Mouse (Mus musculus) myocyte (in vitro differentiated cells): ENCODE measurements around the gene Arid1b. TPM values are rescaled to one million over a fixed set of nuclear protein-coding genes. Genes with fewer than 3 reads are reported as not detected.

ENCODE experiments used
- H3K27me3 ChIP-seq: one replicate; pipeline ENCODE4 v1.6.1; 2011; ENCODE audit not compliant: control insufficient read depth, insufficient read depth, insufficient read length
- H3K36me3 ChIP-seq: one replicate; pipeline ENCODE4 v1.6.1; 2011; ENCODE audit not compliant: control insufficient read depth, insufficient read depth
- H3K4me2 ChIP-seq: one replicate; pipeline ENCODE4 v1.6.1; 2011; ENCODE audit warnings: low read depth, control low read depth
- H3K4me3 ChIP-seq: one replicate; pipeline ENCODE4 v1.5.1; 2011; ENCODE audit warnings: mild to moderate bottlenecking, control low read depth, moderate library complexity
- H3K79me2 ChIP-seq: one replicate; pipeline ENCODE4 v1.6.1; 2011; ENCODE audit not compliant: control insufficient read depth, insufficient read depth
- H3ac ChIP-seq: one replicate; pipeline ENCODE4 v1.6.1; 2011; ENCODE audit not compliant: control insufficient read depth, insufficient read length
- CEBPB ChIP-seq: IDR thresholded peaks from 2 replicates; pipeline ENCODE4 v1.6.1; 2011; ENCODE audit warnings: mild to moderate bottlenecking, moderate library complexity; ENCODE audit not compliant: poor library complexity, insufficient read depth, severe bottlenecking
- E2F4 ChIP-seq: IDR thresholded peaks from one replicate; pipeline ENCODE4 v1.6.1; 2011; ENCODE audit warnings: mild to moderate bottlenecking, control low read depth, moderate library complexity; ENCODE audit not compliant: insufficient read depth
- MAX ChIP-seq: IDR thresholded peaks from one replicate; pipeline ENCODE4 v1.6.1; 2011; ENCODE audit warnings: low read depth, mild to moderate bottlenecking, control low read depth
- MYOD1 ChIP-seq, 3 experiments: IDR thresholded peaks; one replicate each; pipeline ENCODE4 v1.6.1; 2011; ENCODE audit warnings: control low read depth in 2 of 3, low read depth in 2 of 3, mild to moderate bottlenecking in 2 of 3, moderate library complexity in 1 of 3; ENCODE audit not compliant: insufficient read length in 2 of 3, control insufficient read depth in 1 of 3
- MYOG ChIP-seq, 3 experiments: IDR thresholded peaks; one replicate each; pipeline ENCODE4 v1.6.1; 2011; ENCODE audit warnings: control low read depth in 2 of 3, low read depth in 2 of 3, mild to moderate bottlenecking in 2 of 3; ENCODE audit not compliant: insufficient read length in 2 of 3, control insufficient read depth in 1 of 3, insufficient read depth in 1 of 3
- POLR2A ChIP-seq: IDR thresholded peaks from one replicate; pipeline ENCODE4 v1.6.1; 2011; ENCODE audit warnings: low read depth, mild to moderate bottlenecking, control low read depth, moderate library complexity; ENCODE audit not compliant: insufficient read length
- POLR2AphosphoS2 ChIP-seq: IDR thresholded peaks from one replicate; pipeline ENCODE4 v1.6.1; 2011; ENCODE audit warnings: low read depth, control low read depth; ENCODE audit not compliant: insufficient read length
- REST ChIP-seq: IDR thresholded peaks from one replicate; pipeline ENCODE4 v1.6.1; 2011; ENCODE audit warnings: mild to moderate bottlenecking, control low read depth, moderate library complexity; ENCODE audit not compliant: insufficient read depth, insufficient read length
- SRF ChIP-seq: IDR thresholded peaks from one replicate; pipeline ENCODE4 v1.6.1; 2011; ENCODE audit warnings: low read depth; ENCODE audit not compliant: control insufficient read depth, insufficient read length
- TCF12 ChIP-seq: IDR thresholded peaks from one replicate; pipeline ENCODE4 v1.6.1; 2011; ENCODE audit warnings: mild to moderate bottlenecking, control low read depth; ENCODE audit not compliant: poor library complexity, insufficient read depth, severe bottlenecking
- TCF3 ChIP-seq: IDR thresholded peaks from one replicate; pipeline ENCODE4 v1.6.1; 2011; ENCODE audit warnings: low read depth, control low read depth; ENCODE audit not compliant: insufficient read length
- USF1 ChIP-seq: IDR thresholded peaks from one replicate; pipeline ENCODE4 v1.6.1; 2011; ENCODE audit warnings: low read depth, mild to moderate bottlenecking, control low read depth, moderate library complexity
- polyA plus RNA-seq: library from polyadenylated mRNA; unstranded; fragments of >200 nt; fragmentation: generic; extraction: Trizol; gene quantifications from one replicate; pipeline ENCODE4 v1.2.1, GENCODE M21; 2012; ENCODE audit warnings: missing spikeins

The Arid1b gene
- polyA plus RNA-seq, 1 experiment, result 10.9 TPM

- H3K79me2 ChIP-seq, result peaks cover 38% of the 10 kb centered on the region
- H3K27me3 ChIP-seq, result no peaks in the 10 kb centered on the region
- H3K36me3 ChIP-seq, result no peaks in the 10 kb centered on the region
- no peak for TF ChIP-seq POLR2AphosphoS2
- TF ChIP-seq MYOG (IDR thresholded peaks at IDR 0.05; ENCODE audit: control insufficient read depth in 1 of 3, insufficient read depth in 1 of 3, insufficient read length in 2 of 3, low read depth in 2 of 3), result peak in 1 of 3 experiments; percentile 60
- peak in 2 of 3 experiments; percentile 6 to 70 for TF ChIP-seq MYOD1 (IDR thresholded peaks at IDR 0.05; ENCODE audit: control insufficient read depth in 1 of 3, insufficient read length in 2 of 3, low read depth in 2 of 3)
- no peak for TF ChIP-seq MAX
- no peak for TF ChIP-seq TCF12
- TF ChIP-seq TCF3, result no peak
- no peak for TF ChIP-seq E2F4
- H3ac ChIP-seq, result no peak overlapping the region
- H3K4me2 ChIP-seq, result no peak overlapping the region
- no peak overlapping the region for H3K4me3 ChIP-seq
Measured at GRCm38 (mm10) chr17:5150660-5151063, 156.5 kb downstream of the Arid1b start.

GRCm38 (mm10) chr17:5151852-5152251, 157.7 kb downstream of the Arid1b start:
- H3K36me3 ChIP-seq, result no peaks in the 10 kb centered on the region
- TF ChIP-seq MYOG (IDR thresholded peaks at IDR 0.05; ENCODE audit: control insufficient read depth in 1 of 3, insufficient read depth in 1 of 3, insufficient read length in 2 of 3, low read depth in 2 of 3) (no peak), REST (no peak), E2F4 (no peak), SRF (no peak), USF1 (no peak), TCF12 (no peak), POLR2A (no peak), MYOD1 (IDR thresholded peaks at IDR 0.05; ENCODE audit: control insufficient read depth in 1 of 3, insufficient read length in 2 of 3, low read depth in 2 of 3) (no peak), POLR2AphosphoS2 (no peak), MAX (no peak)
- peaks cover 42% of the 10 kb centered on the region for H3K79me2 ChIP-seq
- no peak overlapping the region for H3K4me2 ChIP-seq
- no peaks in the 10 kb centered on the region for H3K27me3 ChIP-seq
- no peak overlapping the region for H3ac ChIP-seq
- H3K4me3 ChIP-seq, result no peak overlapping the region

- Histone ChIP-seq H3K79me2 (peaks cover 42% of the 10 kb centered on the region), H3ac (no peak overlapping the region), H3K4me3 (no peak overlapping the region), H3K36me3 (no peaks in the 10 kb centered on the region), H3K27me3 (no peaks in the 10 kb centered on the region), H3K4me2 (no peak overlapping the region)
- TF ChIP-seq TCF12, result no peak
- TF ChIP-seq POLR2A, result no peak
- no peak for TF ChIP-seq USF1
- no peak for TF ChIP-seq E2F4
- no peak for TF ChIP-seq TCF3
- no peak for TF ChIP-seq POLR2AphosphoS2
- TF ChIP-seq CEBPB, result no peak
- no peak for TF ChIP-seq SRF
- no peak for TF ChIP-seq MYOD1 (IDR thresholded peaks at IDR 0.05; ENCODE audit: control insufficient read depth in 1 of 3, insufficient read length in 2 of 3, low read depth in 2 of 3)
- no peak for TF ChIP-seq MYOG (IDR thresholded peaks at IDR 0.05; ENCODE audit: control insufficient read depth in 1 of 3, insufficient read depth in 1 of 3, insufficient read length in 2 of 3, low read depth in 2 of 3)
- no peak for TF ChIP-seq REST
- TF ChIP-seq MAX, result no peak
Measured at GRCm38 (mm10) chr17:5153461-5153860, 159.3 kb downstream of the Arid1b start.

GRCm38 (mm10) chr17:5154322-5154721, 160.2 kb downstream of the Arid1b start:
- TF ChIP-seq POLR2AphosphoS2 (no peak), USF1 (no peak), SRF (no peak)

GRCm38 (mm10) chr17:5157609-5158008, 163.5 kb downstream of the Arid1b start:
- Histone ChIP-seq H3ac (no peak overlapping the region), H3K27me3 (no peaks in the 10 kb centered on the region), H3K79me2 (peaks cover 21% of the 10 kb centered on the region), H3K4me2 (no peak overlapping the region), H3K4me3 (no peak overlapping the region), H3K36me3 (no peaks in the 10 kb centered on the region)
- TF ChIP-seq USF1, result no peak
- no peak for TF ChIP-seq E2F4
- TF ChIP-seq POLR2AphosphoS2, result no peak
- TF ChIP-seq REST, result no peak
- no peak for TF ChIP-seq MAX
- TF ChIP-seq SRF, result no peak
- no peak for TF ChIP-seq TCF3

More at GRCm38 (mm10) chr17:5154322-5154721, 160.2 kb downstream of the Arid1b start:
- H3ac ChIP-seq, result no peak overlapping the region
- H3K4me3 ChIP-seq, result no peak overlapping the region
- H3K79me2 ChIP-seq, result peaks cover 39% of the 10 kb centered on the region
- H3K27me3 ChIP-seq, result no peaks in the 10 kb centered on the region
- H3K36me3 ChIP-seq, result no peaks in the 10 kb centered on the region
- no peak overlapping the region for H3K4me2 ChIP-seq

GRCm38 (mm10) chr17:5162525-5162924, 168.4 kb downstream of the Arid1b start:
- Histone ChIP-seq H3K79me2 (peaks cover 27% of the 10 kb centered on the region), H3K4me3 (no peak overlapping the region), H3K4me2 (no peak overlapping the region), H3K27me3 (no peaks in the 10 kb centered on the region), H3ac (no peak overlapping the region), H3K36me3 (no peaks in the 10 kb centered on the region)
- TF ChIP-seq TCF12 (no peak), CEBPB (no peak), POLR2AphosphoS2 (no peak), REST (no peak), MYOG (IDR thresholded peaks at IDR 0.05; ENCODE audit: control insufficient read depth in 1 of 3, insufficient read depth in 1 of 3, insufficient read length in 2 of 3, low read depth in 2 of 3) (no peak), MAX (no peak)
